Mouse (Mus musculus): Measurements from ENCODE around the gene Atrnl1. TPM values are rescaled to one million over a fixed set of nuclear protein-coding genes. Genes with fewer than 3 reads are reported as not detected.

Gene Atrnl1
- polyA plus RNA-seq, 1 experiment from 2014 or later = 27.9 TPM

DNA sequence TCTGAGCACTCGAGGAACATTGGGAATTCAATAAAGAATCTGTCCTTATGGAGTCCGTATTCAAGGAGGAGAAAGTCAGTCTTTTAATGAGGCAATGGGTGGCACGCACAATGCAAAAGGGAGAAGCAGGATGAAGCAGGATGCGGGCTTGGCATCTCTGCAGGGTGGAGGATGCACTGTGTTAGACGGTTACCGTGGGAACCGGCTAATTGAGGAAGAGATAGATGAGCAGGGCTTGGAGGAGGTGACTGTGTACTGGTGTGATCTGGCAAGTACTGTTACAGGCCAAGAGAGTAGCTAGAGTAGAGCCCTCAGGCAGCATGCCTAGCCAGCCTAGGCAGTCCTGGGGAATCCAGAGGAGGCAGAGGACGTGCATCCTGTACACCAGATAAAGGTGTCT, 330.7 kb downstream of the Atrnl1 start:
- ChIA-PET POLR2A (no interaction called here), CTCF (interaction anchor here (1.3 kb wide), 1 partner anchor 10 kb away, joined by 7 read pairs; no protein-coding TSS in a partner anchor)
- in situ Hi-C loops (cut with MboI; ENCODE audit: low pct_unique_long_range_greater_than_20kb) = no loop called here
- no peaks in the 10 kb centered on the region for H3K27me3 ChIP-seq
- TF ChIP-seq CTCF (IDR thresholded peaks at IDR 0.05) = no peak
- DNase-seq (ENCODE audit: low read depth, low spot score) = no peak
- no peak for ATAC-seq

DNA sequence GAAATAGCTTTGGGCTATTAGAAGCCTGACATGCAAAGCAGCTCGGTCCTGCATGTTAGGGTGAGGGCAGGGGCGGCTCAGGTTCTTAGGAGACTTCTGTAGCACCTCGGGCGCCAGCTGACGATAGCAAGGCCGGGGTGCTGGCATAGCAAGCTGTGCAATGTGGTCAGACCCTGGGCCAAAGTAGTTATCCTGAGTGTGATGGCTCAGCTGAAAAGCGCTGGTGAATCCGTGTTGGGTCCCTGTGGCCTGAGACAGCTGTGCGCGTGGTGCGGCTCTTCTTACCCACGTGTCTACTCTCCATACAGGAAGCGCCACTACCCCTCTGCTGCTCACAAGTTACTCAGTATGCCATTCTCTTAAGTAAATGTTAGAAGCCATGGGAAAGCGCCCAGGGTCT, 331.4 kb downstream of the Atrnl1 start:
- in situ Hi-C loops (cut with MboI; ENCODE audit: low pct_unique_long_range_greater_than_20kb) = no loop called here
- DNase-seq (ENCODE audit: low read depth, low spot score) (no peak), ATAC-seq (no peak)
- no peak for TF ChIP-seq CTCF (IDR thresholded peaks at IDR 0.05)
- H3K27me3 ChIP-seq = no peaks in the 10 kb centered on the region
- ChIA-PET CTCF (no interaction called here), POLR2A (no interaction called here)

GRCm38 (mm10) chr19:57943308-57943707, 332.5 kb downstream of the Atrnl1 start:
- no peak for ATAC-seq

DNA sequence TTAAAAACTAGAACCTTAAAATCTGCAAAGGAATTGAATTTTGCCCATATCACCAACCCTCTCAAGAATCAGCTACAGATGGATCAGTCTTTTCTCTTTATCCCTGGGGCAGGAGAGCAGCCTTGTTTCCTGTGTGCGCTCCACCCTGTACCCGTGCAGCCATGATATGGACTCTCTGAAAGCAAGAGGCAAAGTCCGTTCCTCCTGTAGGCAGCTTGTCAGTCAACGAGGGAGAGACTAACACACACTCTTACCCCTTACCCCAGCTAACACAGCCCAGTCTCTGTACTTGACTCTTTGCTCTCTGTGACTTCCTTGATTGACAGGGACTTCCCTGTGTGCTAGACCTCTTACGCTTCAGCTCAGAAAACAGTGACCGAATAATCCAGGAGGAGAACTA, 333.8 kb downstream of the Atrnl1 start:
- in situ Hi-C loops (cut with MboI; ENCODE audit: low pct_unique_long_range_greater_than_20kb) = no loop called here
- TF ChIP-seq CTCF (IDR thresholded peaks at IDR 0.05) = no peak
- ATAC-seq (no peak), DNase-seq (ENCODE audit: low read depth, low spot score) (no peak)
- ChIA-PET POLR2A (no interaction called here), CTCF (interaction anchor here (1.0 to 1.5 kb wide), 3 partner anchors 9 to 25 kb away, joined by 3 to 5 read pairs (median 5); no protein-coding TSS in a partner anchor)
- H3K27me3 ChIP-seq = no peaks in the 10 kb centered on the region

More at GRCm38 (mm10) chr19:57943308-57943707, 332.5 kb downstream of the Atrnl1 start:
- TF ChIP-seq CTCF (IDR thresholded peaks at IDR 0.05) = no peak
- no peak for DNase-seq (ENCODE audit: low read depth, low spot score)
- H3K27me3 ChIP-seq = no peaks in the 10 kb centered on the region
- ChIA-PET POLR2A (no interaction called here), CTCF (no interaction called here)
- in situ Hi-C loops (cut with MboI; ENCODE audit: low pct_unique_long_range_greater_than_20kb) = no loop called here

DNA sequence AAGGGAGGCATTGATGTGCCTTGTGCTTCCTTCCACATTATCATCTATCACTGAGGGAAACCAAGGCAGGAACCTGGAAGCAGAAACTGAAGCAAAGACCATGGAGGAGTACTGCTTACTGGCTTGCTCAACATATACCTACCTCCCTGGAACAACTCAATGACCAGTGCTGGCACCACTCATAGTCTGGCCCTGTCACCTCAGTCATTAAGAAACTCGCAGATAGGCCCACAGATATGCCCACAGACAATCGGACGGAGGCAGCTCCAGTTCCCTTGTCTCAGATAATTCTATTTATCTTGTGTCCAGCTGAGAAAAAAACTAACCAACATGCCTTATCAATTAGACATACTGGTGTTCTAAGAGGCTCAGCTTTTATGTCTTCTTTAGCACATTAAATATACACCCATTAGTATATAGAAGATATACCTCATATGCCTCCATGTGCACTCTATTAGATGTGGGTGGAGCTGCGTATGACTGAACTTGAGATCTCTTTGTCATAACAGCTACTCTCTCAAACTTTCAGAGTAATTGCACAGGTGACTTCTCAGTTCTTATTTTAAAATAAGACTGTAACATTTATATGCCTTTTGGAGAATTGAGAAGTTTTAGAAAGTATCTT, 334.9 kb downstream of the Atrnl1 start:
- no peak for DNase-seq (ENCODE audit: low read depth, low spot score)
- POLR2A ChIA-PET = no interaction called here
- in situ Hi-C loops (cut with MboI; ENCODE audit: low pct_unique_long_range_greater_than_20kb) = no loop called here
- no peaks in the 10 kb centered on the region for H3K27me3 ChIP-seq
- CTCF ChIA-PET = interaction anchor here (1.3 to 1.5 kb wide), 4 partner anchors 11 to 29 kb away, joined by 3 to 5 read pairs (median 4); no protein-coding TSS in a partner anchor
- ATAC-seq = no peak
- no peak for TF ChIP-seq CTCF (IDR thresholded peaks at IDR 0.05)

DNA sequence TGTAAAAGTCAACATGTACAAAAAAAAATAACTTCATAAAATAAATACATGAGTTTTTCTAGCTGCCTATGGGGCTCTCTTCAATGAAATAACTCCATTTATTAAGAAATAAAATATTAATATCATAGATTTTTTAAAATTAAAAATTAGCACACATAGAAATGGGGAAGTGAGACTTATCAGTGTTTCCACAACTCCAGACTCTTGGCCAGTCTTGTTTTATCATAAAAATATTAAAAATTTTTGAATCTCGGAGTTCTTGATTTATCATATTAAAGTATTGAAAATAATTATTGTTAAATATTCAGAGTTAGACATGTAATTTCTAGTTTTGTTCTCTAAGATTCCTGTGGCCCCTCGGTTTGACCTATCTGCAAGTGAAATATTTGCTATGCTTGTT, 337.7 kb downstream of the Atrnl1 start:
- DNase-seq (ENCODE audit: low read depth, low spot score) (no peak), ATAC-seq (no peak)
- TF ChIP-seq CTCF (IDR thresholded peaks at IDR 0.05) = no peak
- no peaks in the 10 kb centered on the region for H3K27me3 ChIP-seq
- in situ Hi-C loops (cut with MboI; ENCODE audit: low pct_unique_long_range_greater_than_20kb) = no loop called here
- CTCF ChIA-PET = interaction anchor here (1.0 to 3.3 kb wide), 3 partner anchors 8 to 16 kb away, joined by 3 to 8 read pairs (median 3); no protein-coding TSS in a partner anchor
- POLR2A ChIA-PET = no interaction called here

DNA sequence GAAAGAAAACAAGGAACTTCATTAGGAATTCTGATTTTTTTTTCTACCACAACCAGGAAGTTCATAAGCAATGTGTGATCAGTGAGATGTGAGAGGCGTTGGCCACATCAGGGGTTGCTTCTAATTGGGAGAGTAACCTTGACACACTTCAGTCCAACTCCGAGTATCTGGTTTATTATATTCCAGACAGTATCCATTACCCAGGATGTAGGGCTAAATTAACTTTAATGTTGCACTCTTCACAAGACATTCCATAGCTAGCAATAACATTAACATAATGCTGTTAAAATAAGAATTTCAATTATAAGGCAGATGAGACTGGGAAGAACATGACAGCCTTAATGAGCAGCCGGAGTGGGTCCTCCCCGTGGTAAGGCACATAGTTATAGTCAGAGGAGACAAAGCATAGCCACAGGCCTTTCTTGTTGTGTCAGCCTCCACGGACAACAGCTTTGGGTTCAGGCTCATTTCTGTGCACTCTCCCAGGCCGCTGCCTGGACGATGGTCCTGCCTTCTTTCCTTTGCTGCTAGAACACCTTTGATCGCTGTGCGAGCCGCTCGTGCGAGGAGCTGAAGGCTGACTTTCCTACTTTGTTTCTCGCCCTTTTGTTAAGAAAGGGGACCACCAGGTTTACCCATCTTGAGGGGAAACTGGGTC, 338.6 kb downstream of the Atrnl1 start:
- TF ChIP-seq CTCF (IDR thresholded peaks at IDR 0.05) = no peak
- DNase-seq (ENCODE audit: low read depth, low spot score) (no peak), ATAC-seq (no peak)
- POLR2A ChIA-PET = no interaction called here
- H3K27me3 ChIP-seq = no peaks in the 10 kb centered on the region
- in situ Hi-C loops (cut with MboI; ENCODE audit: low pct_unique_long_range_greater_than_20kb) = no loop called here
- CTCF ChIA-PET = interaction anchor here (1.0 to 3.3 kb wide), 3 partner anchors 9 to 15 kb away, joined by 3 to 8 read pairs (median 3); no protein-coding TSS in a partner anchor

DNA sequence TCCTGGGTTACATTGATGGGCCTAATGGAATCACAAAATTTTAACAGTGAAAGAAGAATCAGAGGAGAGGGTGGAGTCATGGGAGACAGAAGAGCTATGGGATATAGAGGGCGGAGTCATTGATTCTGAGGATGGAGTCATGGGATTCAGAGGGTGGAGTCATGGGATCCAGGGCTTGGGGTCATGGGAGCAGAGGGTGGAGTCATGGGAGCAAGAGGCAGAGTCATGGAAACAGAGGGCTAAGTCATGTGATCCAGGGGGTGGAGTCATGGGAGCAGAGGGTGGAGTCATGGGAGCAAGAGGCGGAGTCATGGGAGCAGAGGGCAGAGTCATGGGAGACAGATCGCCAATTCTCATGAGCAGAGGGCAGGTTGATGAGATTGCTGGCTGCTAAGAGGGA, 343.3 kb downstream of the Atrnl1 start:
- no peak for DNase-seq (ENCODE audit: low read depth, low spot score)
- in situ Hi-C loops (cut with MboI; ENCODE audit: low pct_unique_long_range_greater_than_20kb) = no loop called here
- POLR2A ChIA-PET = no interaction called here
- ATAC-seq = no peak
- CTCF ChIA-PET = interaction anchor here (1.5 to 1.6 kb wide), 2 partner anchors 10 to 16 kb away, joined by 3 to 5 read pairs; no protein-coding TSS in a partner anchor
- no peak for TF ChIP-seq CTCF (IDR thresholded peaks at IDR 0.05)
- H3K27me3 ChIP-seq = no peaks in the 10 kb centered on the region

- no peak for TF ChIP-seq CTCF (IDR thresholded peaks at IDR 0.05)
- DNase-seq (ENCODE audit: low read depth, low spot score) (no peak), ATAC-seq (no peak)
- in situ Hi-C loops (cut with MboI; ENCODE audit: low pct_unique_long_range_greater_than_20kb) = no loop called here
- ChIA-PET CTCF (interaction anchor here (1.2 kb wide), 1 partner anchor 10 kb away, joined by 4 read pairs; no protein-coding TSS in a partner anchor), POLR2A (no interaction called here)
- H3K27me3 ChIP-seq = no peaks in the 10 kb centered on the region
Measured at GRCm38 (mm10) chr19:57956459-57956858, 345.6 kb downstream of the Atrnl1 start.

DNA sequence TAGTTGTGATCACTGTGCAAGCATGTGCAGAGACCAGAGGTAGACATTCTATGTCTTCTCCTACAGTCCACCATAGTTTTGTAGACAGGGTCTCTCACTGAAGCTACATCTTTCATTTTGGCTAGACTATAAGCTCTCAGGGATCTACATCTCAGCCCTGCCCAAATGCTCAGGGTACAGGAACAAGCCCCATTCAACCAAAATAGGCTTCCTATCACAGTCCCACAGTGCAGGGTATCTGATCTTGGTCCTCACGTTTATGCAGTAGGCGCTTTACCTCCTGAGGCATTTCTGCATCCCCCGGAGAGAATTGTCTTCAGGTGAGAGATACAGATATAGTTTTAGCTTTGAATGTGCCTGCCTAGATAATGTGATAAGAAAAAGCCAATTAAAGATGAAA, 346.5 kb downstream of the Atrnl1 start:
- DNase-seq (ENCODE audit: low read depth, low spot score) (no peak), ATAC-seq (no peak)
- TF ChIP-seq CTCF (IDR thresholded peaks at IDR 0.05) = no peak
- ChIA-PET CTCF (interaction anchor here (1.2 kb wide), 1 partner anchor 9 kb away, joined by 4 read pairs; no protein-coding TSS in a partner anchor), POLR2A (no interaction called here)
- H3K27me3 ChIP-seq = no peaks in the 10 kb centered on the region
- in situ Hi-C loops (cut with MboI; ENCODE audit: low pct_unique_long_range_greater_than_20kb) = no loop called here

- ChIA-PET POLR2A (no interaction called here), CTCF (no interaction called here)
- ATAC-seq (no peak), DNase-seq (ENCODE audit: low read depth, low spot score) (no peak)
- no peak for TF ChIP-seq CTCF (IDR thresholded peaks at IDR 0.05)
- no peaks in the 10 kb centered on the region for H3K27me3 ChIP-seq
- in situ Hi-C loops (cut with MboI; ENCODE audit: low pct_unique_long_range_greater_than_20kb) = no loop called here
Measured at GRCm38 (mm10) chr19:57958154-57958553, 347.3 kb downstream of the Atrnl1 start.

All from Patski (cell line).